Comparison of ENCODE assay signal across 8 mouse cellular contexts in genomic region chr6:114916715-114916992, GRCm38 (mm10). TPM values are rescaled to one million over a fixed set of nuclear protein-coding genes. Genes with fewer than 3 reads are reported as not detected.
DNase-seq lines count a peak whose midpoint lies in the region; ATAC-seq and TF ChIP-seq lines count a peak whose summit lies in the region.

No protein-coding gene starts in this region.

- no peak for TF ChIP-seq CTCF in embryonic fibroblast, embryonic 13.5 days (IDR thresholded peaks at IDR 0.05; ENCODE audit: borderline replicate concordance, insufficient read depth, low read length)

- peak overlapping the region; percentile 66 for H3K4me2 ChIP-seq in kidney, embryonic 14.5 days (replicated peaks; ENCODE audit: low read depth, low read length)
- peak overlapping the region; percentile 69 for H3K4me2 ChIP-seq in midbrain, embryonic 16.5 days (ENCODE audit: low read length)

- WGBS in kidney, embryonic 14.5 days = 3% methylated on average over 5 of the region's 5 CpGs
- 8% methylated on average over 5 of the region's 5 CpGs for WGBS in limb, embryonic 10.5 days
- 4% methylated on average over 5 of the region's 5 CpGs for WGBS in midbrain, embryonic 16.5 days

- H3K27me3 ChIP-seq in kidney, embryonic 14.5 days (ENCODE audit: control insufficient read depth, insufficient read depth, low read length) = no peaks in the 10 kb centered on the region
- H3K27me3 ChIP-seq in limb, embryonic 10.5 days (ENCODE audit: low read depth, poor library complexity, severe bottlenecking) = no peaks in the 10 kb centered on the region
- no peaks in the 10 kb centered on the region for H3K27me3 ChIP-seq in midbrain, embryonic 16.5 days (ENCODE audit: control insufficient read depth, insufficient read depth, low read depth, low read length)

- no peak for ATAC-seq in kidney, embryonic 14.5 days (ENCODE audit: low FRiP score, low TSS enrichment)
- ATAC-seq in midbrain, embryonic 16.5 days = no peak

- H3K9me3 ChIP-seq in kidney, embryonic 14.5 days (ENCODE audit: control insufficient read depth, low read length) = no peaks in the 10 kb centered on the region; the same call in 1 of the 2 replicates
- no peaks in the 10 kb centered on the region for H3K9me3 ChIP-seq in limb, embryonic 10.5 days (replicated peaks)
- no peaks in the 10 kb centered on the region for H3K9me3 ChIP-seq in midbrain, embryonic 16.5 days (replicated peaks; ENCODE audit: control insufficient read depth, low read length, poor library complexity, severe bottlenecking)

- H3K9ac ChIP-seq in kidney, embryonic 14.5 days (ENCODE audit: low read depth, low read length) = peak overlapping the region; percentile 34; the same call in 1 of the 2 replicates
- 0 out of 2 replicates have a peak overlapping the region, but pooled peaks have one; percentile 4 for H3K9ac ChIP-seq in midbrain, embryonic 16.5 days (ENCODE audit: low read depth, low read length)

- H3K4me3 ChIP-seq in kidney, embryonic 14.5 days (ENCODE audit: low read length) = peak overlapping the region; percentile 28
- 0 out of 2 replicates have a peak overlapping the region, but pooled peaks have one; percentile 8 for H3K4me3 ChIP-seq in embryonic fibroblast, embryonic 13.5 days (ENCODE audit: insufficient read depth, low read length)
- H3K4me3 ChIP-seq in limb, embryonic 10.5 days = peak overlapping the region; percentile 73
- 0 out of 2 replicates have a peak overlapping the region, but pooled peaks have one; percentile 13 for H3K4me3 ChIP-seq in midbrain, embryonic 16.5 days (ENCODE audit: low read depth, low read length)

- DNase-seq in kidney, adult 11 months = no peak
- no peak for DNase-seq in limb, embryonic 10.5 days (ENCODE audit: low spot score)
- DNase-seq in retina, postnatal 1 day = no peak
- DNase-seq in adrenal gland, adult 2 months = no peak
- DNase-seq in testis, postnatal 14 days (ENCODE audit: low spot score) = no peak

- H3K27ac ChIP-seq in kidney, embryonic 14.5 days (ENCODE audit: low read depth, low read length) = peak overlapping the region; percentile 67
- peak overlapping the region; percentile 58 for H3K27ac ChIP-seq in embryonic fibroblast, embryonic 13.5 days (ENCODE audit: insufficient read depth, low read length)
- H3K27ac ChIP-seq in limb, embryonic 10.5 days = peak overlapping the region; percentile 76
- peak overlapping the region; percentile 32; the same call in 1 of the 2 replicates for H3K27ac ChIP-seq in midbrain, embryonic 16.5 days (ENCODE audit: low read length)

- no peaks in the 10 kb centered on the region for H3K36me3 ChIP-seq in kidney, embryonic 14.5 days (ENCODE audit: control insufficient read depth, insufficient read depth, low read length)
- peaks cover 11% of the 10 kb centered on the region for H3K36me3 ChIP-seq in limb, embryonic 10.5 days
- H3K36me3 ChIP-seq in midbrain, embryonic 16.5 days (ENCODE audit: control insufficient read depth, insufficient read depth, low read length) = no peaks in the 10 kb centered on the region

- peaks cover 77% of the 10 kb centered on the region for H3K4me1 ChIP-seq in kidney, embryonic 14.5 days (ENCODE audit: control insufficient read depth, insufficient read depth, low read length)
- H3K4me1 ChIP-seq in embryonic fibroblast, embryonic 13.5 days (ENCODE audit: control insufficient read depth, insufficient read depth, low read length) = peaks cover 27% of the 10 kb centered on the region
- H3K4me1 ChIP-seq in limb, embryonic 10.5 days = peaks cover 82% of the 10 kb centered on the region
- H3K4me1 ChIP-seq in midbrain, embryonic 16.5 days (ENCODE audit: control insufficient read depth, insufficient read depth, low read length) = peaks cover 78% of the 10 kb centered on the region

- TF ChIP-seq POLR2A in embryonic fibroblast, embryonic 13.5 days (IDR thresholded peaks at IDR 0.05; ENCODE audit: low read depth, low read length) = no peak

RNA-seq across cellular contexts. Expression of gene Vgll4, which starts 53.1 kb away (rescaled TPM):
- 68.8 and 83.0 TPM in 2 replicates for polyA plus RNA-seq in kidney, embryonic 14.5 days (2014; fragmentation: Nextera tagmentation; extraction: Ambion mirVana)
- polyA plus RNA-seq in embryonic fibroblast, embryonic 13.5 days (2011; ENCODE audit: insufficient read length, low read depth, missing spikeins) = 31.1 and 36.4 TPM in 2 replicates
- polyA plus RNA-seq in limb, embryonic 10.5 days (2016; fragmentation: Nextera tagmentation; extraction: Ambion mirVana) = 114 and 129 TPM in 2 replicates
- 49.2 and 51.0 TPM in 2 replicates for polyA plus RNA-seq in midbrain, embryonic 16.5 days (2015; fragmentation: Nextera tagmentation; extraction: Ambion mirVana)
- total RNA-seq in adrenal gland, adult 2 months (2021) = 10 to 100 TPM; 57.5 to 76.3 TPM
- 55.2 and 60.2 TPM in 2 replicates for polyA plus RNA-seq in adrenal gland, adult 2 months (2012; rRNA removed)

Comparison
In these comparisons a context has a peak if more than half of its experiments do, and no peak if none do; other contexts are left out.
1. H3K4me3 ChIP-seq: peak in every context shown above with its lines; median percentile 73 in limb, embryonic 10.5 days; 28 in kidney, embryonic 14.5 days; 13 in midbrain, embryonic 16.5 days; 8 in embryonic fibroblast, embryonic 13.5 days.